Mouse (Mus musculus) forebrain, embryonic 12.5 days (tissue): ENCODE measurements around the gene Orc5. TPM values are rescaled to one million over a fixed set of nuclear protein-coding genes. Genes with fewer than 3 reads are reported as not detected.
"Not testable (repeated sequence)": the region's sequence is repeated elsewhere in the genome, so short reads cannot be mapped to it uniquely, and the experiment has no call there.

Experiments
- ATAC-seq: fragments of 200-750 bp; cut with Nextera tagmentation; 2 replicates; pipeline ENCODE4 v1.8.0; 2017; ENCODE audit warnings: moderate TSS enrichment; ENCODE audit not compliant: low FRiP score
- H3K27ac ChIP-seq: fragments of 300-500 bp; sonication (generic); 2 replicates; pipeline ENCODE4 v1.5.1; 2016; ENCODE audit warnings: mild to moderate bottlenecking
- H3K27me3 ChIP-seq: fragments of 300-500 bp; sonication (generic); 2 replicates; pipeline ENCODE4 v1.6.1; 2016; ENCODE audit warnings: mild to moderate bottlenecking
- H3K36me3 ChIP-seq: fragments of 300-500 bp; sonication (generic); replicated peaks from 2 replicates; pipeline ENCODE4 v1.6.1; 2016; ENCODE audit warnings: mild to moderate bottlenecking
- H3K4me1 ChIP-seq: fragments of 300-500 bp; sonication (generic); 2 replicates; pipeline ENCODE4 v1.6.1; 2016
- H3K4me2 ChIP-seq: fragments of 300-500 bp; sonication (generic); 2 replicates; pipeline ENCODE4 v1.6.1; 2016; ENCODE audit warnings: mild to moderate bottlenecking, moderate library complexity
- H3K4me3 ChIP-seq: fragments of 300-500 bp; sonication (generic); replicated peaks from 2 replicates; pipeline ENCODE4 v1.5.1; 2016; ENCODE audit warnings: mild to moderate bottlenecking
- H3K9ac ChIP-seq: fragments of 300-500 bp; sonication (generic); 2 replicates; pipeline ENCODE4 v1.6.1; 2016; ENCODE audit warnings: mild to moderate bottlenecking
- H3K9me3 ChIP-seq: fragments of 300-500 bp; sonication (generic); 2 replicates; pipeline ENCODE4 v1.6.1; 2016
- WGBS: fragments of 180-500 bp; shearing (Covaris S2); methylation state at CpG from one replicate; pipeline ENCODE4 v1.1.7; 2016; 5-methylcytosine and 5-hydroxymethylcytosine counted together
- polyA plus RNA-seq: library from polyadenylated mRNA; unstranded; fragments of >200 nt; fragmentation: Nextera tagmentation; extraction: Ambion mirVana; gene quantifications from 2 replicates; pipeline ENCODE4 v1.2.1, GENCODE M21; 2016

Orc5 gene
- polyA plus RNA-seq, 1 experiment from 2014 or later = 39.8 TPM

- Histone ChIP-seq H3K27ac (no peak overlapping the region), H3K36me3 (peaks cover 18% of the 10 kb centered on the region)
Observed at GRCm38 (mm10) chr5:22519708-22520107, 30.5 kb downstream of the Orc5 start.

GRCm38 (mm10) chr5:22515745-22516144 lies 34.5 kb downstream of the Orc5 start:
- not testable (repeated sequence) for H3K27ac ChIP-seq, ATAC-seq, H3K4me1 ChIP-seq, H3K27me3 ChIP-seq, H3K9me3 ChIP-seq, H3K9ac ChIP-seq, H3K4me2 ChIP-seq, H3K4me3 ChIP-seq
- 85% methylated on average over 4 of the region's 4 CpGs for WGBS
- H3K36me3 ChIP-seq = peaks cover 13% of the 10 kb centered on the region; the same call in 1 of the 2 replicates

More at GRCm38 (mm10) chr5:22519708-22520107, 30.5 kb downstream of the Orc5 start:
- Histone ChIP-seq H3K9ac (no peak overlapping the region), H3K4me2 (no peak overlapping the region), H3K27me3 (no peaks in the 10 kb centered on the region), H3K4me1 (no peaks in the 10 kb centered on the region), H3K4me3 (no peak overlapping the region), H3K9me3 (no peaks in the 10 kb centered on the region)
- 94% methylated on average over 2 of the region's 2 CpGs for WGBS
- no peak for ATAC-seq

GRCm38 (mm10) chr5:22514231-22514630 lies 36.0 kb downstream of the Orc5 start:
- H3K27ac ChIP-seq, H3K9ac ChIP-seq, H3K36me3 ChIP-seq, H3K4me1 ChIP-seq, H3K4me2 ChIP-seq, ATAC-seq, H3K4me3 ChIP-seq, H3K9me3 ChIP-seq, H3K27me3 ChIP-seq: not testable (repeated sequence)
- WGBS = no CpG with 5 or more reads among the region's 7 CpGs

- H3K4me1 ChIP-seq, H3K4me2 ChIP-seq, ATAC-seq, H3K27me3 ChIP-seq, H3K36me3 ChIP-seq, H3K9ac ChIP-seq, H3K9me3 ChIP-seq, H3K27ac ChIP-seq, H3K4me3 ChIP-seq: not testable (repeated sequence)
- no CpG with 5 or more reads among the region's 5 CpGs for WGBS
Observed at GRCm38 (mm10) chr5:22512579-22512978, 37.6 kb downstream of the Orc5 start.

- Histone ChIP-seq H3K4me3 (no peak overlapping the region), H3K27ac (no peak overlapping the region), H3K4me1 (no peaks in the 10 kb centered on the region), H3K36me3 (peaks cover 5% of the 10 kb centered on the region; the same call in 1 of the 2 replicates), H3K4me2 (no peak overlapping the region), H3K27me3 (no peaks in the 10 kb centered on the region), H3K9ac (no peak overlapping the region), H3K9me3 (no peaks in the 10 kb centered on the region)
- ATAC-seq = no peak
- 83% methylated on average over 8 of the region's 8 CpGs for WGBS
Observed at GRCm38 (mm10) chr5:22511824-22512223, 38.4 kb downstream of the Orc5 start.

- ATAC-seq = no peak
- Histone ChIP-seq H3K4me3 (no peak overlapping the region), H3K27ac (no peak overlapping the region), H3K9me3 (no peaks in the 10 kb centered on the region), H3K36me3 (no peaks in the 10 kb centered on the region), H3K4me2 (no peak overlapping the region), H3K9ac (no peak overlapping the region), H3K4me1 (no peaks in the 10 kb centered on the region), H3K27me3 (no peaks in the 10 kb centered on the region)
- WGBS = 88% methylated on average over 5 of the region's 5 CpGs
Observed at GRCm38 (mm10) chr5:22508560-22508959, 41.7 kb downstream of the Orc5 start.

- Histone ChIP-seq H3K36me3 (peaks cover 18% of the 10 kb centered on the region), H3K4me3 (no peak overlapping the region), H3K9ac (no peak overlapping the region), H3K9me3 (no peaks in the 10 kb centered on the region), H3K27ac (no peak overlapping the region), H3K4me1 (no peaks in the 10 kb centered on the region), H3K27me3 (no peaks in the 10 kb centered on the region), H3K4me2 (no peak overlapping the region)
- 93% methylated on average over 5 of the region's 5 CpGs for WGBS
- ATAC-seq = no peak
Observed at GRCm38 (mm10) chr5:22499437-22499836, 50.8 kb downstream of the Orc5 start.

- H3K9ac ChIP-seq = no peak overlapping the region
- H3K27me3 ChIP-seq = no peaks in the 10 kb centered on the region
- H3K4me1 ChIP-seq = no peaks in the 10 kb centered on the region
- H3K36me3 ChIP-seq = 0 out of 2 replicates have a peak, but pooled peaks cover 3% of the 10 kb centered on the region
- H3K9me3 ChIP-seq = no peaks in the 10 kb centered on the region
- no peak overlapping the region for H3K4me2 ChIP-seq
- H3K4me3 ChIP-seq = no peak overlapping the region
- ATAC-seq = no peak
- no peak overlapping the region for H3K27ac ChIP-seq
Observed at GRCm38 (mm10) chr5:22491088-22491487, 59.1 kb downstream of the Orc5 start.

- Histone ChIP-seq H3K9ac (no peak overlapping the region), H3K27ac (no peak overlapping the region), H3K4me3 (no peak overlapping the region), H3K4me1 (no peaks in the 10 kb centered on the region), H3K9me3 (no peaks in the 10 kb centered on the region), H3K27me3 (no peaks in the 10 kb centered on the region), H3K36me3 (peaks cover 8% of the 10 kb centered on the region; the same call in 1 of the 2 replicates), H3K4me2 (no peak overlapping the region)
- WGBS = 74% methylated on average over 4 of the region's 4 CpGs
- ATAC-seq = no peak
Observed at GRCm38 (mm10) chr5:22489091-22489490, 61.1 kb downstream of the Orc5 start.

- peak; percentile 23; the same call in 1 of the 2 replicates for ATAC-seq
- Histone ChIP-seq H3K4me2 (no peak overlapping the region), H3K9ac (no peak overlapping the region), H3K27ac (no peak overlapping the region), H3K27me3 (no peaks in the 10 kb centered on the region), H3K36me3 (peaks cover 8% of the 10 kb centered on the region; the same call in 1 of the 2 replicates), H3K4me1 (no peaks in the 10 kb centered on the region), H3K4me3 (no peak overlapping the region), H3K9me3 (no peaks in the 10 kb centered on the region)
- WGBS = 60% methylated on average over 6 of the region's 6 CpGs
Observed at GRCm38 (mm10) chr5:22486601-22487206, 63.5 kb downstream of the Orc5 start.

GRCm38 (mm10) chr5:22485764-22486163 lies 64.5 kb downstream of the Orc5 start:
- Histone ChIP-seq H3K9ac (no peak overlapping the region), H3K4me2 (no peak overlapping the region), H3K9me3 (no peaks in the 10 kb centered on the region), H3K27me3 (no peaks in the 10 kb centered on the region), H3K4me3 (no peak overlapping the region), H3K27ac (no peak overlapping the region), H3K4me1 (no peaks in the 10 kb centered on the region), H3K36me3 (peaks cover 8% of the 10 kb centered on the region; the same call in 1 of the 2 replicates)
- 90% methylated on average over 1 of the region's 1 CpGs for WGBS
- ATAC-seq = no peak

- Histone ChIP-seq H3K27ac (no peak overlapping the region), H3K27me3 (no peaks in the 10 kb centered on the region), H3K36me3 (peaks cover 8% of the 10 kb centered on the region; the same call in 1 of the 2 replicates), H3K4me2 (no peak overlapping the region), H3K9ac (no peak overlapping the region), H3K4me3 (no peak overlapping the region), H3K4me1 (no peaks in the 10 kb centered on the region), H3K9me3 (no peaks in the 10 kb centered on the region)
- WGBS = 83% methylated on average over 5 of the region's 5 CpGs
- no peak for ATAC-seq
Observed at GRCm38 (mm10) chr5:22482567-22482966, 67.7 kb downstream of the Orc5 start.

- H3K9me3 ChIP-seq, ATAC-seq, H3K36me3 ChIP-seq, H3K27me3 ChIP-seq, H3K4me3 ChIP-seq, H3K4me1 ChIP-seq, H3K27ac ChIP-seq, H3K9ac ChIP-seq, H3K4me2 ChIP-seq: not testable (repeated sequence)
- WGBS = 98% methylated on average over 5 of the region's 11 CpGs
Observed at GRCm38 (mm10) chr5:22472445-22472844, 77.8 kb downstream of the Orc5 start.
